Mouse (Mus musculus) megakaryocyte-erythroid progenitor cell, adult 5-6 weeks (primary cell): ENCODE results near the gene Faf1. TPM values are rescaled to one million over a fixed set of nuclear protein-coding genes. Genes with fewer than 3 reads are reported as not detected.

Source experiments
- ATAC-seq: replicated peaks from 2 replicates; pipeline ENCODE4 v1.8.0; 2016; ENCODE audit warnings: mild to moderate bottlenecking, inconsistent platforms; ENCODE audit not compliant: severe bottlenecking, poor library complexity, low FRiP score, low TSS enrichment
- total RNA-seq, 2 experiments: library from RNA; stranded (forward) in 1 of 2; stranded (reverse) in 1 of 2; fragments of 200-1000, 215-1000 nt in 1 of 2; fragments of >200 nt in 1 of 2; fragmentation: Nextera tagmentation in 1 of 2; gene quantifications; 2 replicates each; pipeline ENCODE4 v1.2.3; 2014 to 2017

Faf1 gene
- total RNA-seq, 2 experiments from 2014 or later = 36.9 to 45.1 TPM

GRCm38 (mm10) chr4:109985424-109986172 lies 309.2 kb downstream of the Faf1 start:
- ATAC-seq = no peak

- ATAC-seq = no peak
Observed at GRCm38 (mm10) chr4:109986301-109986700, 309.9 kb downstream of the Faf1 start.

- ATAC-seq = no peak
Observed at GRCm38 (mm10) chr4:109986748-109987355, 310.5 kb downstream of the Faf1 start.

- ATAC-seq = no peak
Observed at GRCm38 (mm10) chr4:109987560-109988362, 311.4 kb downstream of the Faf1 start.

- no peak for ATAC-seq
Observed at GRCm38 (mm10) chr4:109988411-109988810, 312.0 kb downstream of the Faf1 start.

- no peak for ATAC-seq
Observed at GRCm38 (mm10) chr4:109989213-109989612, 312.8 kb downstream of the Faf1 start.

GRCm38 (mm10) chr4:110006044-110006443 lies 329.7 kb downstream of the Faf1 start:
- ATAC-seq = no peak

Other genes starting within 250 kb of the Faf1 start
- gene Rnf11, start 191.9 kb upstream of the Faf1 start, total RNA-seq (2014; fragmentation: Nextera tagmentation) = 12.0 and 14.0 TPM in 2 replicates
- gene Rnf11, start 191.9 kb upstream of the Faf1 start, total RNA-seq (2017) = 19.0 and 27.8 TPM in 2 replicates
- gene 4930522H14Rik, start 145.3 kb upstream of the Faf1 start, total RNA-seq (2014; fragmentation: Nextera tagmentation) = not detected in 2 replicates
- not detected in 2 replicates for gene 4930522H14Rik, start 145.3 kb upstream of the Faf1 start, total RNA-seq (2017)
- gene Cdkn2c, start 9.4 kb upstream of the Faf1 start, total RNA-seq (2014; fragmentation: Nextera tagmentation) = 25.1 and 29.1 TPM in 2 replicates
- gene Cdkn2c, start 9.4 kb upstream of the Faf1 start, total RNA-seq (2017) = 32.2 and 32.7 TPM in 2 replicates